Mouse (Mus musculus) hindbrain, embryonic 16.5 days (tissue): ENCODE data around the gene Satb1. TPM values are rescaled to one million over a fixed set of nuclear protein-coding genes. Genes with fewer than 3 reads are reported as not detected.

Source experiments
- ATAC-seq: fragments of 200-750 bp; cut with Nextera tagmentation; 2 replicates; pipeline ENCODE4 v1.8.0; 2017; ENCODE audit warnings: moderate TSS enrichment, moderate library complexity
- H3K27ac ChIP-seq: fragments of 300-500 bp; sonication (generic); 2 replicates; pipeline ENCODE4 v1.5.1; 2014; ENCODE audit warnings: low read depth, mild to moderate bottlenecking, control low read depth, low read length, moderate library complexity
- H3K27me3 ChIP-seq: fragments of 300-500 bp; sonication (generic); replicated peaks from 2 replicates; pipeline ENCODE4 v1.6.1; 2014; ENCODE audit warnings: low read length; ENCODE audit not compliant: control insufficient read depth, insufficient read depth
- H3K36me3 ChIP-seq: fragments of 300-500 bp; sonication (generic); 2 replicates; pipeline ENCODE4 v1.6.1; 2014; ENCODE audit warnings: mild to moderate bottlenecking, low read length, moderate library complexity, mixed read lengths; ENCODE audit not compliant: control insufficient read depth, insufficient read depth
- H3K4me1 ChIP-seq: fragments of 300-500 bp; sonication (generic); 2 replicates; pipeline ENCODE4 v1.6.1; 2014; ENCODE audit warnings: low read depth, low read length; ENCODE audit not compliant: control insufficient read depth, insufficient read depth
- H3K4me2 ChIP-seq: fragments of 300-500 bp; sonication (generic); 2 replicates; pipeline ENCODE4 v1.6.1; 2014; ENCODE audit warnings: mild to moderate bottlenecking, low read length, control low read depth, moderate library complexity
- H3K4me3 ChIP-seq: fragments of 300-500 bp; sonication (generic); 2 replicates; pipeline ENCODE4 v1.5.1; 2014; ENCODE audit warnings: mild to moderate bottlenecking, low read length, control low read depth, moderate library complexity
- H3K9ac ChIP-seq: fragments of 300-500 bp; sonication (generic); 2 replicates; pipeline ENCODE4 v1.6.1; 2014; ENCODE audit warnings: low read depth, mild to moderate bottlenecking, control low read depth, low read length, moderate library complexity
- H3K9me3 ChIP-seq: fragments of 300-500 bp; sonication (generic); 2 replicates; pipeline ENCODE4 v1.6.1; 2014; ENCODE audit warnings: mild to moderate bottlenecking, low read length, moderate library complexity; ENCODE audit not compliant: control insufficient read depth
- WGBS: fragments of 180-500 bp; shearing (Covaris S2); extraction: QIAGEN DNeasy Blood & Tissue Kit; methylation state at CpG from one replicate; pipeline ENCODE4 v1.1.7; 2014; 5-methylcytosine and 5-hydroxymethylcytosine counted together
- polyA plus RNA-seq: library from polyadenylated mRNA; unstranded; fragments of >200 nt; fragmentation: Nextera tagmentation; extraction: Ambion mirVana; gene quantifications from 2 replicates; pipeline ENCODE4 v1.2.1, GENCODE M21; 2015

The Satb1 gene
- polyA plus RNA-seq, 1 experiment from 2014 or later: 27.4 TPM

GRCm38 (mm10) chr17:51789098-51789497 is 44.0 kb downstream of the Satb1 start:
- ATAC-seq: no peak
- peaks cover 4% of the 10 kb centered on the region for H3K36me3 ChIP-seq
- no peak overlapping the region for H3K4me3 ChIP-seq
- no peak overlapping the region for H3K4me2 ChIP-seq
- no peak overlapping the region for H3K9ac ChIP-seq
- H3K4me1 ChIP-seq: no peaks in the 10 kb centered on the region; the same call in 1 of the 2 replicates
- no peaks in the 10 kb centered on the region for H3K27me3 ChIP-seq
- H3K27ac ChIP-seq: no peak overlapping the region
- WGBS: 96% methylated on average over 4 of the region's 4 CpGs
- H3K9me3 ChIP-seq: no peaks in the 10 kb centered on the region

GRCm38 (mm10) chr17:51787955-51788354 is 45.1 kb downstream of the Satb1 start:
- no peak for ATAC-seq
- H3K9ac ChIP-seq: no peak overlapping the region
- H3K9me3 ChIP-seq: no peaks in the 10 kb centered on the region
- no peaks in the 10 kb centered on the region; the same call in 1 of the 2 replicates for H3K4me1 ChIP-seq
- no peak overlapping the region for H3K27ac ChIP-seq
- peaks cover 4% of the 10 kb centered on the region for H3K36me3 ChIP-seq
- WGBS: 97% methylated on average over 2 of the region's 2 CpGs
- no peak overlapping the region for H3K4me3 ChIP-seq
- H3K4me2 ChIP-seq: no peak overlapping the region
- no peaks in the 10 kb centered on the region for H3K27me3 ChIP-seq

- H3K9me3 ChIP-seq: no peaks in the 10 kb centered on the region
- no peaks in the 10 kb centered on the region for H3K27me3 ChIP-seq
- no peak overlapping the region for H3K4me3 ChIP-seq
- peaks cover 6% of the 10 kb centered on the region for H3K36me3 ChIP-seq
- H3K27ac ChIP-seq: no peak overlapping the region
- H3K4me2 ChIP-seq: no peak overlapping the region
- no peak for ATAC-seq
- no peaks in the 10 kb centered on the region; the same call in 1 of the 2 replicates for H3K4me1 ChIP-seq
- 94% methylated on average over 2 of the region's 2 CpGs for whole genome bisulfite sequencing
- no peak overlapping the region for H3K9ac ChIP-seq
These were observed 47.0 kb downstream of the Satb1 start for GRCm38 (mm10) chr17:51786050-51786449.

- Histone ChIP-seq H3K9ac (no peak overlapping the region), H3K4me1 (no peaks in the 10 kb centered on the region), H3K4me2 (no peak overlapping the region), H3K36me3 (peaks cover 6% of the 10 kb centered on the region), H3K27ac (no peak overlapping the region), H3K4me3 (no peak overlapping the region), H3K9me3 (no peaks in the 10 kb centered on the region), H3K27me3 (no peaks in the 10 kb centered on the region)
- no peak for ATAC-seq
- 81% methylated on average over 9 of the region's 9 CpGs for WGBS
These were observed 48.2 kb downstream of the Satb1 start for GRCm38 (mm10) chr17:51784935-51785334.

- 82% methylated on average over 8 of the region's 8 CpGs for WGBS
- H3K9me3 ChIP-seq: no peaks in the 10 kb centered on the region
- H3K36me3 ChIP-seq: peaks cover 6% of the 10 kb centered on the region
- H3K4me2 ChIP-seq: no peak overlapping the region
- no peak for ATAC-seq
- H3K9ac ChIP-seq: no peak overlapping the region
- no peak overlapping the region for H3K27ac ChIP-seq
- no peaks in the 10 kb centered on the region for H3K4me1 ChIP-seq
- no peaks in the 10 kb centered on the region for H3K27me3 ChIP-seq
- no peak overlapping the region for H3K4me3 ChIP-seq
These were observed 49.4 kb downstream of the Satb1 start for GRCm38 (mm10) chr17:51783591-51784279.

GRCm38 (mm10) chr17:51780036-51780435 is 53.1 kb downstream of the Satb1 start:
- ATAC-seq: no peak
- Histone ChIP-seq H3K27ac (no peak overlapping the region), H3K9me3 (no peaks in the 10 kb centered on the region), H3K36me3 (peaks cover 6% of the 10 kb centered on the region), H3K4me2 (no peak overlapping the region), H3K4me3 (no peak overlapping the region), H3K9ac (no peak overlapping the region), H3K4me1 (no peaks in the 10 kb centered on the region), H3K27me3 (no peaks in the 10 kb centered on the region)
- 91% methylated on average over 11 of the region's 11 CpGs for WGBS

- Histone ChIP-seq H3K27ac (no peak overlapping the region), H3K36me3 (peaks cover 2% of the 10 kb centered on the region; the same call in 1 of the 2 replicates), H3K4me2 (no peak overlapping the region), H3K27me3 (no peaks in the 10 kb centered on the region), H3K4me3 (no peak overlapping the region), H3K9ac (no peak overlapping the region), H3K4me1 (no peaks in the 10 kb centered on the region), H3K9me3 (no peaks in the 10 kb centered on the region)
- no peak for ATAC-seq
- 75% methylated on average over 2 of the region's 2 CpGs for WGBS
These were observed 54.1 kb downstream of the Satb1 start for GRCm38 (mm10) chr17:51778961-51779360.

- 71% methylated on average over 1 of the region's 1 CpGs for WGBS
- ATAC-seq: no peak
These were observed 55.3 kb downstream of the Satb1 start for GRCm38 (mm10) chr17:51777813-51778212.

GRCm38 (mm10) chr17:51775070-51775881 is 57.8 kb downstream of the Satb1 start:
- Histone ChIP-seq H3K9me3 (no peaks in the 10 kb centered on the region), H3K4me1 (no peaks in the 10 kb centered on the region), H3K27ac (no peak overlapping the region), H3K4me2 (no peak overlapping the region), H3K36me3 (0 out of 2 replicates have a peak, but pooled peaks cover 4% of the 10 kb centered on the region), H3K9ac (no peak overlapping the region), H3K27me3 (no peaks in the 10 kb centered on the region), H3K4me3 (no peak overlapping the region)
- 58% methylated on average over 18 of the region's 18 CpGs for WGBS
- peak; percentile 60; the same call in 1 of the 2 replicates for ATAC-seq

More at GRCm38 (mm10) chr17:51777813-51778212, 55.3 kb downstream of the Satb1 start:
- peaks cover 2% of the 10 kb centered on the region; the same call in 1 of the 2 replicates for H3K36me3 ChIP-seq
- no peaks in the 10 kb centered on the region for H3K9me3 ChIP-seq
- no peaks in the 10 kb centered on the region for H3K4me1 ChIP-seq
- no peak overlapping the region for H3K4me3 ChIP-seq
- no peak overlapping the region for H3K4me2 ChIP-seq
- H3K27ac ChIP-seq: no peak overlapping the region
- no peaks in the 10 kb centered on the region for H3K27me3 ChIP-seq
- no peak overlapping the region for H3K9ac ChIP-seq
